Mouse (Mus musculus) kidney, adult 2 months (tissue): Measurements from ENCODE around the gene Zbtb2. TPM values are rescaled to one million over a fixed set of nuclear protein-coding genes. Genes with fewer than 3 reads are reported as not detected.

ENCODE experiments used
- DNase-seq: peaks from one replicate; pipeline ENCODE4 v3.0.0; 2021
- H3K27ac ChIP-seq: fragments of 200-500 bp; 2 replicates; pipeline ENCODE4 v1.5.1; 2012; ENCODE audit warnings: low read depth, low read length, control low read depth, inconsistent platforms; ENCODE audit not compliant: insufficient read depth
- H3K27me3 ChIP-seq: fragments of 200-500 bp; replicated peaks from 2 replicates; pipeline ENCODE4 v1.6.1; 2012; ENCODE audit warnings: mild to moderate bottlenecking, moderate library complexity, low read length, inconsistent platforms; ENCODE audit not compliant: control insufficient read depth, insufficient read depth
- H3K36me3 ChIP-seq: fragments of 200-500 bp; 2 replicates; pipeline ENCODE4 v1.6.1; 2012; ENCODE audit warnings: mild to moderate bottlenecking, moderate library complexity, low read length, inconsistent platforms; ENCODE audit not compliant: control insufficient read depth, insufficient read depth
- H3K4me1 ChIP-seq: fragments of 200-500 bp; 2 replicates; pipeline ENCODE4 v1.6.1; 2011; ENCODE audit warnings: low read length; ENCODE audit not compliant: control insufficient read depth, insufficient read depth
- H3K4me3 ChIP-seq: fragments of 200-500 bp; 2 replicates; pipeline ENCODE4 v1.5.1; 2011; ENCODE audit warnings: mild to moderate bottlenecking, low read depth, low read length, control low read depth; ENCODE audit not compliant: insufficient read depth
- CTCF ChIP-seq: fragments of 200-500 bp; conservative IDR thresholded peaks from 2 replicates; pipeline ENCODE4 v1.5.1; 2011; ENCODE audit warnings: low read depth, mild to moderate bottlenecking, control low read depth, low read length, moderate library complexity, mixed read lengths; ENCODE audit not compliant: insufficient read depth, insufficient read length
- POLR2A ChIP-seq: fragments of 200-500 bp; IDR thresholded peaks from one replicate; pipeline ENCODE4 v1.6.1; 2011; ENCODE audit warnings: low read depth, low read length, control low read depth
- WGBS: fragments of 180-500 bp; shearing (Covaris S2); methylation state at CpG from one replicate; pipeline ENCODE4 v1.1.7; 2018; 5-methylcytosine and 5-hydroxymethylcytosine counted together
- polyA plus RNA-seq: library from polyadenylated mRNA; depleted of rRNA; stranded (reverse); fragments of >200 nt; gene quantifications from 2 replicates; pipeline ENCODE4 v1.2.3, GENCODE M21; 2012

The Zbtb2 gene
- polyA plus RNA-seq, 1 experiment: 6.9 TPM

DNA sequence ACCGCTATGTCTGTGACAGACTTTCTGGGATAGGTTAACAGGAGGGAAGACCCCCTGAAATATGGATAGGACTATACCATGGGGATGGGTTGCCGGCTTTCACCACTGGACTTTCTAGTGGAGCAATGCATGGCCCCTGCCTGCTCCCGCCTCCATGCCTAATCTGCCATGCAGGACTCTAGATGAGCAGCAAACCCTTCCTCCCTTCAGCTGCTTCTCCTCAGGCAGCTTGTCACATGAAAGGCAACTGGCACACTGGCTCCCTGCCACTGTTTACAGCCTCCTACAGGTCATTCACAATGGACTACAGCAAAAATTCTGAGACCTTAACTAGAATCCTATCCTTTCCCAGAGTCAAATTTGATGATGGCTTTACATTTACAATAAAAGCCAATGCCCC, 42.9 kb upstream of the Zbtb2 start:
- no peak for TF ChIP-seq CTCF
- TF ChIP-seq POLR2A: no peak
- Histone ChIP-seq H3K27ac (no peak overlapping the region), H3K4me3 (no peak overlapping the region), H3K4me1 (peaks cover 7% of the 10 kb centered on the region), H3K36me3 (no peaks in the 10 kb centered on the region), H3K27me3 (no peaks in the 10 kb centered on the region)
- DNase-seq: peak; percentile 59
- 82% methylated on average over 3 of the region's 3 CpGs for WGBS

DNA sequence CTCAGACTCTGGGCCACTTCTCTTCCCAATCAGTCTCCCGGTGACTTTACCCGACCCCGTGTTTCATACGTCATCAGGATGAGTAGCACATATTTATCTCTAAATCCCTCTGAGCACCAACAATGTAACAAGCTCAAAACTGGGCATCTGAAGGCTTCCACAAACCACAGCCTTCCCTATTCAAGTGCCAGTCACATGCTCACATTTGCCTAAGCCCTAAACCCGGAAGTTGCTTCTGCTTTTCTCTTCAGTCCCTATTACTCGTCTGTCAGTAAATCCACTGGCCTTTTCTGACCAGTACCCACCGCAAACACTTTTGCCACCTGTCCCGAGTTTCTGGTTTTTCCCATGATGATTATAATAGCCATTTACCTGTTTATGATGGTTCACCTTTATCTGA, 42.5 kb upstream of the Zbtb2 start:
- Histone ChIP-seq H3K27ac (peak overlapping the region; percentile 33; the same call in 1 of the 2 replicates), H3K27me3 (no peaks in the 10 kb centered on the region), H3K4me3 (no peak overlapping the region), H3K4me1 (peaks cover 7% of the 10 kb centered on the region), H3K36me3 (no peaks in the 10 kb centered on the region)
- DNase-seq: peak; percentile 21
- TF ChIP-seq CTCF (no peak), POLR2A (no peak)
- 72% methylated on average over 8 of the region's 8 CpGs for WGBS

DNA sequence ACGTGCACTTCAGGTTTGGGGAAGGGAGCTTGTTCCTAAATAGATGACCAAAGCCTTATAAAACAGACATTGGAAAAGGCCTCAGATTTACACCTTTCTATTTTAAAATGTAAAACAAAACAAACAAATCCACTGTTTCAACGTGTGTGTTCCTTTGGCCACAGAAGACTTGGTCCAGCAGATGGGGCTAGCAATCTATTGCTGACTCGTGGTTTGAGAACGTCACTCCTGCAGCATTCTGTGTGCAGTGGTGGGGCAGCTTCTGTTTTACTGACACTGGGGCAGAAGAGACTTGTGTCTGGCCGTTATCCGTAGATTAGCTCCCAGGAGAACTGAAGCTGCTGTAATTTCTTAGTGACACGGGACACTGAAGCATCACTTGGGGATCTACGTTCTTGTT, 37.3 kb upstream of the Zbtb2 start:
- TF ChIP-seq CTCF: peak; percentile 33; the same call in 1 of the 2 replicates
- TF ChIP-seq POLR2A: no peak
- Histone ChIP-seq H3K27ac (no peak overlapping the region), H3K36me3 (peaks cover 2% of the 10 kb centered on the region; the same call in 1 of the 2 replicates), H3K4me3 (no peak overlapping the region), H3K27me3 (no peaks in the 10 kb centered on the region), H3K4me1 (peaks cover 4% of the 10 kb centered on the region)
- WGBS: 58% methylated on average over 8 of the region's 8 CpGs
- DNase-seq: no peak

DNA sequence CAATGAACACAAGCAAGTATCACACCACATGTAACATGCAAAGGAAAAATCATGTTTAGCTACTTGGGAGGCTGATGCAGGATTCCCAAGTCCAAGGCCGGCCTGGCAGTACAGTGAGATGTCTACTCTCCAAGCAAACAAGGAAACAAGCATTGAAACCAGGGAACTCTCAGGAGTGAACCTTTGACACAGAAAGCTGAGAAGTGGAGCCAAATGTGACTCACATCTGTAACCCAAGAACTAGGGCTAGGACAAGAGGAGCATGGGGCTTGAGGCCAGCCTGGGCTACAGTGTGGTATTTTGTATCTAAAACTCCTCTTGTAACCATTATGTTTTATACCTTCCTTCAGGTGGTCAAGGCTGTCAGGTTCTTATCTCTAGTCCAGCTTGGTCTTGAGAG, 19.3 kb upstream of the Zbtb2 start:
- TF ChIP-seq POLR2A (no peak), CTCF (no peak)
- Histone ChIP-seq H3K27me3 (no peaks in the 10 kb centered on the region), H3K4me3 (no peak overlapping the region), H3K4me1 (no peaks in the 10 kb centered on the region), H3K27ac (no peak overlapping the region), H3K36me3 (peaks cover 2% of the 10 kb centered on the region)
- WGBS: 80% methylated on average over 1 of the region's 1 CpGs
- DNase-seq: no peak

DNA sequence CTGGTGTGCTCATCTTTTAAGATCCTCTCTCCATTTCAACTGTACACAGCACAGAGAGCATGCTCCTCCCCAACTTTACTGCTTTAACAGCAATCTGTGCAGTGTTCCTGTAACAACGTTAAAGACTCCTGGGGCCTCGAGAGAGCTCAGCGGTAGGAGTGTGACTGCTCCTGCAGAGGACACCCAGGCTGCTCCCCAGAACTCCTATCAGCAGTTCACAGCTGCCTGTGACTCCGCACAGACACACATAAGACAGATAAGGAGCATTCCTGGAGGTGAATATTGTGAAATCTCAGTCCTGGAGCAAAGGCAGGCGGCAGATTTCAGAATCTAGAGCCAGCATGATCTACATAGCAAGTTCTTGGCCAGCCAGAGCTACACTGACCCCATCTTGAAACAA, 17.6 kb upstream of the Zbtb2 start:
- WGBS: 78% methylated on average over 5 of the region's 5 CpGs
- H3K36me3 ChIP-seq: no peaks in the 10 kb centered on the region; the same call in none of the 2 replicates
- no peak overlapping the region for H3K27ac ChIP-seq
- no peak for TF ChIP-seq CTCF
- TF ChIP-seq POLR2A: no peak
- H3K4me3 ChIP-seq: no peak overlapping the region
- no peaks in the 10 kb centered on the region for H3K4me1 ChIP-seq
- DNase-seq: no peak
- no peaks in the 10 kb centered on the region for H3K27me3 ChIP-seq

DNA sequence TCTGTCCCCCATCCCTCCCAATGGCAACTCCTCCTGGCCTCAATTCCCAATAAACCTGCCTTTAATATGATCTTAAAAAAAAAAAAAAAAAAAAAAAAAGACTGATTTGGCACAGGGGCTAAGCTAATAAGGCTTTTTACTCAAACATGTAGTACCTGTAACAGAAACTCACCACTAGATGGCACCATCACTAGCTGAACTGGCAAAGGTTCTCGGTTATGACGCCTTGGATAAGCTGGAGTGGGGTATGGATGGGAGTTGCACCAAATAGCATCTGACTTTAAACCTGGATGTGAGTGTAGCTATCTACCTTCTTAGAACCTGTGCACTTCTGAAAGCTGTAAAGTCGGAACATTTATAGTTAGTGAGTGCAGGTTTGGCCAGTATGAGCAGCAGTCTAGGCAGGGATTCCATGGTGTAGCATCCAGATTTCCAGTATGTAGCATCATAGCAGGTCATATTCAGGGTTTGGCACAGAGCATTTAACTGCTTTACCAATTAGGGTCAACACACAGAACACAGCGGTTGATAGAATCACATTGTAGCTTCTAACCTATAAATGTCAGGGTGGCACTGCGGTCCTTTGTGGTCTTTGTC, 17.1 kb upstream of the Zbtb2 start:
- Histone ChIP-seq H3K27ac (no peak overlapping the region), H3K27me3 (no peaks in the 10 kb centered on the region), H3K36me3 (no peaks in the 10 kb centered on the region; the same call in none of the 2 replicates), H3K4me1 (no peaks in the 10 kb centered on the region), H3K4me3 (no peak overlapping the region)
- peak; percentile 71 for DNase-seq
- peak; percentile 56 for TF ChIP-seq CTCF
- no peak for TF ChIP-seq POLR2A
- 53% methylated on average over 5 of the region's 5 CpGs for WGBS

DNA sequence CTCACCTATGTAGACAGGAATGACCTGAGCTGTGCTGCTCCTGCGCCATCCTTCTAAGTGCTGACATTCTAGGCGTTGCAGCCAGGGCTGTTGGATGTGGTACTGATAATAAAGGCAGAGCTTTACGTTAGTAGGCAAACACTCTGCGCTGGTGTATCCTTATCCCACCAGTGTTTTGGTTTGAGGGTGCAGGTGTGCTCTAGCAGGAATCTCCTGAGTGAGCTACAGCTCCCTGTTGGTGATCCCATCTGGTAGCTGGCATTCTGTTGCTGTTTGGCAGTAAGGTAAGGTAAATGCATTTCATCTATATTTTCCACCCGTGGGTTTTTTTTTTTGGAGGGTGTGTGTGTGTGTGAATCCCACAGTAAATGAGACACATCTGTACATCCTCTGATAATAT, 10.2 kb upstream of the Zbtb2 start:
- no peak for DNase-seq
- Histone ChIP-seq H3K4me3 (no peak overlapping the region), H3K27me3 (no peaks in the 10 kb centered on the region), H3K27ac (no peak overlapping the region), H3K36me3 (no peaks in the 10 kb centered on the region; the same call in 1 of the 2 replicates), H3K4me1 (no peaks in the 10 kb centered on the region; the same call in 1 of the 2 replicates)
- TF ChIP-seq POLR2A: no peak
- no peak for TF ChIP-seq CTCF
- WGBS: 85% methylated on average over 5 of the region's 5 CpGs
